Mouse (Mus musculus) hindbrain, embryonic 13.5 days (tissue): ENCODE measurements at regions not wholly inside any gene's neighbourhood (a gene's known extent, or its start where the extent isn't known, plus 50 kb on each side); places are given as distances from the start of the nearest gene placed in this dataset.

Source experiments
- ATAC-seq: fragments of 200-750 bp; cut with Nextera tagmentation; 2 replicates; pipeline ENCODE4 v1.8.0; 2017; ENCODE audit warnings: moderate TSS enrichment; ENCODE audit not compliant: low FRiP score
- H3K27ac ChIP-seq: fragments of 300-500 bp; sonication (generic); 2 replicates; pipeline ENCODE4 v1.5.1; 2015; ENCODE audit warnings: inconsistent platforms, mild to moderate bottlenecking, moderate library complexity
- H3K27me3 ChIP-seq: fragments of 300-500 bp; sonication (generic); 2 replicates; pipeline ENCODE4 v1.6.1; 2015; ENCODE audit warnings: mild to moderate bottlenecking, inconsistent platforms
- H3K36me3 ChIP-seq: fragments of 300-500 bp; sonication (generic); 2 replicates; pipeline ENCODE4 v1.6.1; 2015; ENCODE audit warnings: mild to moderate bottlenecking, inconsistent platforms
- H3K4me1 ChIP-seq: fragments of 300-500 bp; sonication (generic); replicated peaks from 2 replicates; pipeline ENCODE4 v1.6.1; 2015; ENCODE audit warnings: inconsistent platforms
- H3K4me2 ChIP-seq: fragments of 300-500 bp; sonication (generic); 2 replicates; pipeline ENCODE4 v1.6.1; 2015; ENCODE audit warnings: inconsistent platforms, mild to moderate bottlenecking, moderate library complexity
- H3K4me3 ChIP-seq: fragments of 300-500 bp; sonication (generic); 2 replicates; pipeline ENCODE4 v1.5.1; 2015; ENCODE audit warnings: mild to moderate bottlenecking, inconsistent platforms
- H3K9ac ChIP-seq: fragments of 300-500 bp; sonication (generic); 2 replicates; pipeline ENCODE4 v1.6.1; 2015; ENCODE audit warnings: mild to moderate bottlenecking, inconsistent platforms
- H3K9me3 ChIP-seq: fragments of 300-500 bp; sonication (generic); 2 replicates; pipeline ENCODE4 v1.6.1; 2016; ENCODE audit warnings: inconsistent platforms
- WGBS: fragments of 180-500 bp; shearing (Covaris S2); methylation state at CpG from one replicate; pipeline ENCODE4 v1.1.7; 2015; 5-methylcytosine and 5-hydroxymethylcytosine counted together

DNA sequence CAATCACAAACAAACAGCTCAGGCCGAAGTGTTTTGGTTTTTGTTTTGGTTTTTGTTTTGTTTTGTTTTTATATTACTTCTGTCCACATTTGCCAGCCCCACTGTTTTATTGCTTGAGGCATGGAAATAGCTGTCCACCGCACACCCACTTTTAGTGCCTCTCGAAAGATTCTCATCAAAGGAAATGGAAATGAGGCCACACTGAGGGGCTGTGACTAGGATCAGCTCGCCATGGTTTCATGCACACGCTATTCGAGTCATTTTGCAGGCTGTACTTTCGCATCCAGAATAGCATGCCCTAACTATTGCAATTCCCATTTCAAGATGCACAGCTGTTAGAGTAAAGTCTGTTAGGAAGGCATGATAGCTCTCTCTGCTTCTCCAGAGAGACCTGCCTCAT is 1543.4 kb upstream of the Tenm3 start:
- H3K4me3 ChIP-seq: no peak overlapping the region
- no peak for ATAC-seq

DNA sequence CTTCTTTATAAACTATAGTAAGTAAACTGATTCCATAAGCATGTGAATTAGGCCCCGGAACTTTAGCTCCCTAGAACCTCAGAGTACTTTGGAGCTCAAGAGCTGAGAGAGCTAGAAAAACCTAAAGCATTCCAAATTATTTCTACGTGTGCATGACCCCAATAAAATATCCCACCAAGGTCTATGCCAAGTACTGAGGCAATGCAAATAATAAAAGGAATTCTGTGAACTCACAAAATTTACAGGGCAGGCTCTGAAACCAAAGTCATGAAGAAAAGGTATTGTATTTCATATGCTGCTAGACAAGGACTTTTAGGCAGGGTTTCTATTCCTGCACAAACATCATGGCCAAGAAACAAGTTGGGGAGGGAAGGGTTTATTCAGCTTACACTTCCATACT is 1539.9 kb upstream of the Tenm3 start:
- no peak overlapping the region for H3K4me2 ChIP-seq
- peaks cover 7% of the 10 kb centered on the region for H3K4me1 ChIP-seq
- no peaks in the 10 kb centered on the region for H3K9me3 ChIP-seq
- H3K4me3 ChIP-seq: no peak overlapping the region
- H3K27ac ChIP-seq: no peak overlapping the region
- no peak overlapping the region for H3K9ac ChIP-seq
- ATAC-seq: no peak
- 89% methylated on average over 2 of the region's 2 CpGs for WGBS
- H3K36me3 ChIP-seq: no peaks in the 10 kb centered on the region
- H3K27me3 ChIP-seq: no peaks in the 10 kb centered on the region

More for the DNA sequence above, 1543.4 kb upstream of the Tenm3 start:
- no peaks in the 10 kb centered on the region for H3K9me3 ChIP-seq
- no peak overlapping the region for H3K9ac ChIP-seq
- H3K36me3 ChIP-seq: no peaks in the 10 kb centered on the region
- H3K27ac ChIP-seq: no peak overlapping the region
- peaks cover 4% of the 10 kb centered on the region; the same call in 1 of the 2 replicates for H3K4me1 ChIP-seq
- H3K4me2 ChIP-seq: no peak overlapping the region
- 33% methylated on average over 7 of the region's 7 CpGs for WGBS
- H3K27me3 ChIP-seq: no peaks in the 10 kb centered on the region

DNA sequence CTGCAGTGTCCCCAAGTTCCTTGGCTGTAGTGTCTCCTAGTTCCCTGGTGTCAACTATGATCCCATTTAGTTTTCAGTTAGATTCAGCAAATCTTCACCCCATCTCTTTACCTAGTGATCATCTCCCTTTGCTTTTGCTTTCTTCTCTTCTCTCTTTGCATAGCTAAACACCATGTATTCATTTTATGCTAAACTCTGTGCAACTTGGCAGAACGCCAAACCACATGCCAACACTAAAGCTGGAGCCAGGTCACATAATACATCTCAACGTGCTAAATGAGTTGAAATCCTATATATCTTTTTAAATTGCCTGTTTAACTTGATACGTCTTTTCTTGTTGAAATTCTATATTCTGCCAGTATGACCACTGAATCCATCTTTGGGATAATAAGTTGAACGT is 1536.0 kb upstream of the Tenm3 start:
- no peaks in the 10 kb centered on the region for H3K36me3 ChIP-seq
- H3K27ac ChIP-seq: no peak overlapping the region
- no peaks in the 10 kb centered on the region for H3K27me3 ChIP-seq
- ATAC-seq: no peak
- H3K9me3 ChIP-seq: no peaks in the 10 kb centered on the region
- no peak overlapping the region for H3K4me2 ChIP-seq
- no peak overlapping the region for H3K4me3 ChIP-seq
- H3K4me1 ChIP-seq: peaks cover 3% of the 10 kb centered on the region; the same call in 1 of the 2 replicates
- no peak overlapping the region for H3K9ac ChIP-seq
- 59% methylated on average over 4 of the region's 4 CpGs for WGBS

DNA sequence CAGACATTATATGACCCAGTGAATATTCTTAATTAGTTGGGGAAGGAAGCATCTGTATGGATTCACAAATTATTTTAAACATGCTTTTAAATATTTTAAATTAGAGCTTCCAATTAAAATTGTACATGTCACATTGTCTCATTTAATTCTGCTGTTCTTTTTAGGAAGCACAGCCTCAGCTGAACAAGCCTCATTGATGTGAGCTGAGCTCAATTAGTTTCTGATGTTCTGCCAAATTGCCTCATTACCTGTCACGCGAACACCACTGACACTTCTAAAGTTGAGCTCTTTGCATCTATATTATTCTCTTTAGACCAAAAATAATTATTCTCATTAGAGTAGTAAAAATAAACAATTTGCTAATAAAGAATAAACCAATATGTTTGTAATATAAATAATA is 1530.0 kb upstream of the Tenm3 start:
- 56% methylated on average over 2 of the region's 2 CpGs for WGBS
- H3K27ac ChIP-seq: no peak overlapping the region
- no peak overlapping the region for H3K4me3 ChIP-seq
- no peak overlapping the region for H3K9ac ChIP-seq
- H3K27me3 ChIP-seq: no peaks in the 10 kb centered on the region
- H3K4me2 ChIP-seq: no peak overlapping the region
- H3K4me1 ChIP-seq: no peaks in the 10 kb centered on the region
- H3K9me3 ChIP-seq: no peaks in the 10 kb centered on the region
- no peaks in the 10 kb centered on the region for H3K36me3 ChIP-seq
- no peak for ATAC-seq

DNA sequence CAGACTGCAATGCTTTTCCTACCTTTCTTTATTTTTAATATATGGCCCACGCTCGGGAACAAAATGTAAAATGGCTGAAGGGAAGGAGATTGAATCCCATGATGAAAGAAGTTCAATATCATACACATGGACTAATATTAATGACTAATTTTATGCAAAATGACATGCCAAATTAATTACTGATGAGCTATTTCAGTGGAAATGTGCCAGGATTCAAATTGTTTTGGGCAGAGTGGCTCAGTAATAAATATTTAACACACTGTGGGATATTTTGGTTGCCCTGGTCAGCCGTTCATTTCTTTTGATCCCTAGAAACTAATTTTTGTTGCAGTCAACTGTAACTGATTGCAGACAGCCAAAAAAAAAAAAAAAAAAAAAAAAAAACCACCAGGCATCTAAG is 1482.7 kb upstream of the Tenm3 start:
- Histone ChIP-seq H3K36me3 (no peaks in the 10 kb centered on the region), H3K9ac (no peak overlapping the region), H3K4me2 (no peak overlapping the region), H3K4me3 (no peak overlapping the region), H3K9me3 (no peaks in the 10 kb centered on the region), H3K4me1 (no peaks in the 10 kb centered on the region; the same call in 1 of the 2 replicates), H3K27me3 (no peaks in the 10 kb centered on the region), H3K27ac (no peak overlapping the region)
- 45% methylated on average over 3 of the region's 3 CpGs for WGBS
- ATAC-seq: no peak

DNA sequence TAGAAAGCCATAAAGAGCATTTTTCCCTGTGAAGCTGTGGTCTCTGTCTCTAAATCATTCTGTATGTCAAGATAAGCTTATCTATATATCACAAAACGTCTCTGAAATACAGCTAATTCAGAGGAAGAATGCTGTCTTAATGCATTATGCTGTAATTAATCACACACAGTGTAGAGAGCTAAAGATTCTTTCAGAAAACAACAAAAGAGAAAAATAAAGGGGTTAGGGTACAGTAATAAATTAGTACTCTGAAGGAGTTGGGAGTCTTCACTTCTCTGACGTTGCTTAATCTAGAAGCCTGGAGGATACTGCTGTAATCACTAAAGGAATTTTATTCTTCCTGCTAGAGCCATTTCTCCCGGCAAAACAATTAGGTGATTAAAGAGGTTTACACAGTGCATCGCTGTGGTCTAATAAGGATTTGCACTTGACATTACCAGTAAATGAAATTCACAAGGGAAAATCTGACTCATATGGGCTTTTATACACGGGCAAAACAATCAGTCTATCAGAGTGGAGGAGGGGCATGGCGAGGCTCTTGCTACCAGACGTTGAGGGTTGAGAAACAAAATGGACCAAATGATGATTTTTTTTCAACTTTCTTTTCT is 1477.7 kb upstream of the Tenm3 start:
- Histone ChIP-seq H3K4me1 (no peaks in the 10 kb centered on the region; the same call in 1 of the 2 replicates), H3K9ac (no peak overlapping the region), H3K27me3 (no peaks in the 10 kb centered on the region), H3K4me3 (no peak overlapping the region), H3K9me3 (no peaks in the 10 kb centered on the region), H3K36me3 (no peaks in the 10 kb centered on the region), H3K27ac (peak overlapping the region; percentile 64; the same call in 1 of the 2 replicates), H3K4me2 (peak overlapping the region; percentile 31; the same call in 1 of the 2 replicates)
- peak; percentile 49; the same call in 1 of the 2 replicates for ATAC-seq
- 19% methylated on average over 7 of the region's 7 CpGs for WGBS

DNA sequence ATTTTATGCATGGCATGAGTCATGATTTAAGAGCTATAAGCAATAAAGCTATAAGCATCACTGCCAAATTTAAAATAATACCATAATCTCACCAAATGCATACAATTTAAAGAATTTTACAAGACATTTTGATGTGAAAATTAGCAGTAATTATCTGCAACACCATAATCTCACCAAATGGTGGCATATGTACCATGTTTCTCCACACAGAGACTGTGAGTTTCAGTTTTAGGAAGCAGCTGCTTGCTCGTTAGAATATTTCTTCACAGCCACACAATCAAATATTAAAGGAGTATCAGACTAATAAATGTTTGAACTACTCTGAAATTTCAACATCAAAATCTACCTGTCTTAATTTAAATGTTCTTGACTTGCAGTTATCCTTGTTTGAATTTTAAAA is 1472.9 kb upstream of the Tenm3 start:
- Histone ChIP-seq H3K4me3 (no peak overlapping the region), H3K36me3 (no peaks in the 10 kb centered on the region), H3K4me2 (no peak overlapping the region), H3K9ac (no peak overlapping the region), H3K4me1 (no peaks in the 10 kb centered on the region; the same call in 1 of the 2 replicates), H3K27me3 (no peaks in the 10 kb centered on the region), H3K9me3 (no peaks in the 10 kb centered on the region), H3K27ac (no peak overlapping the region)
- no peak for ATAC-seq
- 48% methylated on average over 1 of the region's 1 CpGs for WGBS

DNA sequence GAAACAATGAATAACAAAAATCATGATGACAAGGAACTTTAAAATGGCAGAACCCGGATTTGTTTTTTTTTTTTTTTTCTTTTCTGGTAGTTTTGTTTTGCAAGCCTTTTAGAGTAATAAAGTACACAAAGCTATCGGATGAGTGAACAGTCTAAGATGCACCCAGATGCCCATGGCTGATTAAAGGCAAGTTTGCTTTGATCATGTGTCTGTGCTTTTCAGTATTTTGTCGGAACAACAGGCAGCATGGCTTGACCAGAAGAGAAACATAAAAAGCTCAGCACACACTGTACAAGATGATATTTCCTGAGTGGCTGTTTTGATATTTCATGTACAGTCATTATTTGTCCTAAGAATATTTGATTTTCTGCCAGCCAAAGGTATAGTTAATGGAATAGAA is 1466.6 kb upstream of the Tenm3 start:
- no peaks in the 10 kb centered on the region for H3K4me1 ChIP-seq
- WGBS: 65% methylated on average over 3 of the region's 3 CpGs
- no peak overlapping the region for H3K27ac ChIP-seq
- no peak overlapping the region for H3K4me2 ChIP-seq
- no peak overlapping the region for H3K9ac ChIP-seq
- H3K27me3 ChIP-seq: no peaks in the 10 kb centered on the region
- H3K9me3 ChIP-seq: no peaks in the 10 kb centered on the region
- no peak for ATAC-seq
- no peak overlapping the region for H3K4me3 ChIP-seq
- no peaks in the 10 kb centered on the region for H3K36me3 ChIP-seq

DNA sequence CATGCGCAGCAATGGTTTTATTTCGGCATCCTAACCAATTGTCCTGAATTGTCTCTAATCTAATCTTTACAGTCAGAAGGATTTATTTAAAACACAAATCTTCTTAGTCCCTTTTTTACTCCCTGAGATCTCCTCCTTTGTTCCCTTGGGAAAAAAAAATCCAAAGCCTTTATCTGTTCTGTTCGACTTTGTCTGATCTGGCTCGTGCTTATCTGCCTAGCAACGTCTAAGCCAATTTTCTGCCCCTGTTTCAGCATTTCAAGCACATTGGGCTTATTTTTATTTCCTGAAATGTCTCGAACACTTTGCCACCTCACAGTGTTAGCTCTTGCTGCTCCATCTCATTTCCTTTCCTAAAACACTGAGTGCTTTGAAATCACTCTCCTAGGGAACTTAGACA is 1456.6 kb upstream of the Tenm3 start:
- Histone ChIP-seq H3K4me2 (no peak overlapping the region), H3K9ac (no peak overlapping the region), H3K36me3 (no peaks in the 10 kb centered on the region), H3K4me1 (no peaks in the 10 kb centered on the region), H3K4me3 (no peak overlapping the region), H3K9me3 (no peaks in the 10 kb centered on the region), H3K27me3 (no peaks in the 10 kb centered on the region), H3K27ac (no peak overlapping the region)
- 73% methylated on average over 6 of the region's 6 CpGs for WGBS
- no peak for ATAC-seq

DNA sequence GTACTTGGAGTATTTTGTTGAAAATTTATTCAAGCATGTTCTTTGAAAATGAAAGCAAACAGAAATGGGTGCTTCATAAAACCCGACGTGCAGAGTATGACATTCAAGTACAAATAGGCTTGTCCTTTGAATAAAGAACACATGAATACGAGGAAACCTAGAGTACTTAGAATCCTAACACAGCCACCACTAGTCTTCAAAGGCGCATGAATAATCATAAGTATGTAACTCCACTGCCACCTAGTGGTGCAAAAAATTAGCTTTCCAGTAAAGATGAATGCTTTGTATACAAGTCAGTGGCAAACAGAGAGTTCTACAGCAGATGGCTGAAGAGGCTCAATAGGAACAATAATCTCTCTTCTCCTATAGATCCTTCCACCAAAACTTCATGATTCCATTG is 1449.8 kb upstream of the Tenm3 start:
- WGBS: 5% methylated on average over 4 of the region's 4 CpGs
- no peaks in the 10 kb centered on the region for H3K27me3 ChIP-seq
- no peak overlapping the region for H3K4me3 ChIP-seq
- no peaks in the 10 kb centered on the region for H3K9me3 ChIP-seq
- no peak overlapping the region for H3K27ac ChIP-seq
- H3K36me3 ChIP-seq: no peaks in the 10 kb centered on the region
- no peak overlapping the region for H3K9ac ChIP-seq
- ATAC-seq: peak; percentile 72
- H3K4me1 ChIP-seq: peaks cover 4% of the 10 kb centered on the region
- no peak overlapping the region for H3K4me2 ChIP-seq

DNA sequence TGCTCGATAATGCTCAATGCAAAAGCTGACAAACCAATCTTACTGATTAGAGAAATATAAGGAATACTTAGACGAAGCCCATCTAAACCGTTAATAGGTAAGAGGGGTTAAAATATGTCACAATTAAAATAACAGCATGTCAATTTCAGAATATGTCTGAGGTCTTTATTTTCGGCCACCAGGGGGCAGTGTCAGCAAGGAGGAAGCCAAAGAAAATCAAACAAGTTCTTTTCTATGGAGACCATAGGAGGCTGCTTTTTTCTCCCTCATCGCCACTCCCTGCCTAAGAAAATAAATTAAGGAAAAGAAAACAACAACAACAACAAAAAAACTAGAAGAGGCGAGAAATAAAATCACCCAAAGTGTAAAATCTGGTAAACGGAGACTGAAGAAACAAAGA is 1448.4 kb upstream of the Tenm3 start:
- Histone ChIP-seq H3K27me3 (no peaks in the 10 kb centered on the region), H3K4me1 (peaks cover 4% of the 10 kb centered on the region), H3K9me3 (no peaks in the 10 kb centered on the region), H3K36me3 (no peaks in the 10 kb centered on the region), H3K4me3 (no peak overlapping the region), H3K4me2 (0 out of 2 replicates have a peak overlapping the region, but pooled peaks have one; percentile 13), H3K9ac (no peak overlapping the region), H3K27ac (no peak overlapping the region)
- no peak for ATAC-seq
- 38% methylated on average over 7 of the region's 7 CpGs for WGBS

DNA sequence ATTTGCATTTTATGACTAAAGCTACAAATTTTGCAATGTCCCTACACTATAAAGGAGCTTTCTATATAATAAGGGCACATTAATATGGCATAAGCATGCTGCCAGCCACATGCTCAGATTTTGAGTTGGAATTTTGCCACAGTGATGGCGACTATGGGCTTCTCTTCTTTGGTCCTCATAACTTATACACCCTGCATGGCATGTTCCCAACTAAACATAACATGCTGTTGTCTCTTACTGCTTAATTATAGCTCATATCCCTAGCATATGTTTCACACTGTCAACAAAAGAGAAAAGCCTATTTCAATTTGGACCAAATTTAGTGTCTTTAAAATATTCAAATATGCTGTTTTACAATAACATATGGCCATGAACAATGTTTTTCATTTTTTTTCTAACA is 1432.6 kb upstream of the Tenm3 start:
- Histone ChIP-seq H3K36me3 (no peaks in the 10 kb centered on the region), H3K27me3 (no peaks in the 10 kb centered on the region), H3K4me3 (no peak overlapping the region), H3K4me2 (no peak overlapping the region), H3K27ac (no peak overlapping the region), H3K4me1 (no peaks in the 10 kb centered on the region), H3K9me3 (no peaks in the 10 kb centered on the region), H3K9ac (no peak overlapping the region)
- WGBS: 79% methylated on average over 1 of the region's 1 CpGs
- ATAC-seq: no peak

DNA sequence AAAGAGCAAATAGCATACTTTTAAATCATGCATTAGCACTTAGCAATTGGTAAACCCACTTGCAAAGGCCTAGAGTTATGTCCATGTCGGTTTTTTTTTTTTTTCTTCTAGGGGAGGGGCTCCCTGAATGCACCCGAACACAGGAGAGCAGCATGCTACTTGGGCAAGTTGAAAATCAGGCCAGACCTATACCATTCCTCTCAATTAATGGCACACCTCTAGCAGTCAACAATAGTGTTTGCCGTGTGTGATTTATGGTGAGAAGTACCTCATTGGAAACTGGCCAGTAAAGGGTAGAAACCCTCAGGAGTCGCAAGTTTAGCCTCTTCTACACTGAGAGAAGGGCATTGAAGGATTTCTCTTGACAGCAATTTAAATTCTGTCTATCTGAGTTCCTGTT is 1421.0 kb upstream of the Tenm3 start:
- ATAC-seq: no peak
- WGBS: 65% methylated on average over 4 of the region's 4 CpGs
- Histone ChIP-seq H3K9me3 (no peaks in the 10 kb centered on the region), H3K4me3 (no peak overlapping the region), H3K4me2 (no peak overlapping the region), H3K27me3 (no peaks in the 10 kb centered on the region), H3K36me3 (no peaks in the 10 kb centered on the region), H3K9ac (no peak overlapping the region), H3K27ac (no peak overlapping the region), H3K4me1 (no peaks in the 10 kb centered on the region)
